ENCODE assay signal across 9 mouse cellular contexts in the genomic region with DNA sequence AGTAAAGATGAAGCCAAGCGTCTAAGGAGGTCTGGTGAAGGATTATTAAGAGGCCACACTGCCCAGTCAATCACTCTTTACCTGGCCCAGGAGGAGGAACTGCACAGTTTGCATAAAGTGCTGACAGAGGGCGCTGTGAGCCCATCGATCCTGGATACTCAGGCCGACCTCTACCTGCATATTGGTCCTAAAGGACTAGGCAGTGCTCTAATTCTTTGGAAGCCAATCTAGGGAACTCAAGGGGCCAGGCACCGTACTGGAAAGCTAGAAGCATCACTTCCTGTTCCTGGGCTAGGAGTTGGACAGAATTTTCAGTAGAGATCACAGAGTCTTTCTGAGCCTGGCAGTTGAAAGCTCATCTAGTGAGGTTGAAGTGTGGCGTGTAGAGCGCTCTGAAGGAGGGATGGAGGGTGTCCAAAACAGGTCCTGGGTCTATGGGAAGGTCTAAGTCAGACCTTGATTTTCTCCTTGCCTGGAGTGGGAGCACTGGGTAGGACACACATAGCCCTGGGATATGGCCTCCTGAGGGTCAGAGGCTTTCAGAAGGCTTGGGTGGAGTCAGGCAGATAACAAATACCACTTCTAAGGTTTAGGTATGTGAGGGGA. TPM values are rescaled to one million over a fixed set of nuclear protein-coding genes. Genes with fewer than 3 reads are reported as not detected.
DNase-seq lines count a peak whose midpoint lies in the region; ATAC-seq and TF ChIP-seq lines count a peak whose summit lies in the region.
"Had no signal": no experiment of that assay in that cellular context is flagged by ENCODE, and none has a peak within 500 bp of the region (broad histone marks: within the 10 kb centered on the region; RNA-seq: fewer than 3 reads in every experiment).

No protein-coding gene starts in this region.

- peak; percentile 47 for TF ChIP-seq POLR2A in embryonic fibroblast, embryonic 13.5 days (IDR thresholded peaks at IDR 0.05; ENCODE audit: low read depth, low read length)

- no peak for ATAC-seq in hindbrain, embryonic 13.5 days (ENCODE audit: low FRiP score)

- no peak overlapping the region for H3K4me3 ChIP-seq in embryonic fibroblast, embryonic 13.5 days (ENCODE audit: insufficient read depth, low read length)
- H3K4me3 ChIP-seq in hindbrain, embryonic 13.5 days: no peak overlapping the region
- H3K4me3 ChIP-seq: hindbrain, embryonic 15.5 days had no signal

- peak; percentile 39 for DNase-seq in right cerebral cortex, postnatal 4 days
- DNase-seq in right cerebral cortex, postnatal 14 days: no peak
- DNase-seq in adrenal gland, postnatal 14 days: peak; percentile 75
- peak; percentile 84 for DNase-seq in kidney, adult 18-20 months
- peak; percentile 88 for DNase-seq in lung, postnatal 25 days (ENCODE audit: low spot score)
- DNase-seq in thymus, postnatal 14 days: peak; percentile 72

- peaks cover 4% of the 10 kb centered on the region; the same call in 1 of the 2 replicates for H3K4me1 ChIP-seq in embryonic fibroblast, embryonic 13.5 days (ENCODE audit: control insufficient read depth, insufficient read depth, low read length)
- H3K4me1 ChIP-seq in hindbrain, embryonic 13.5 days (replicated peaks): peaks cover 38% of the 10 kb centered on the region

- H3K9me3 ChIP-seq in hindbrain, embryonic 13.5 days: no peaks in the 10 kb centered on the region
- H3K9me3 ChIP-seq: hindbrain, embryonic 15.5 days had no signal

- 25% methylated on average over 7 of the region's 7 CpGs for WGBS in hindbrain, embryonic 13.5 days

- H3K27me3 ChIP-seq in hindbrain, embryonic 13.5 days: peaks cover 7% of the 10 kb centered on the region; the same call in 1 of the 2 replicates
- H3K27me3 ChIP-seq: hindbrain, embryonic 15.5 days had no signal

- H3K4me2 ChIP-seq in hindbrain, embryonic 13.5 days: no peak overlapping the region

- H3K9ac ChIP-seq in hindbrain, embryonic 13.5 days: no peak overlapping the region
- H3K9ac ChIP-seq: hindbrain, embryonic 15.5 days had no signal

- H3K36me3 ChIP-seq in hindbrain, embryonic 13.5 days: peaks cover 16% of the 10 kb centered on the region

- peak; percentile 66; the same call in 1 of the 2 replicates for TF ChIP-seq CTCF in embryonic fibroblast, embryonic 13.5 days (IDR thresholded peaks at IDR 0.05; ENCODE audit: borderline replicate concordance, insufficient read depth, low read length)

- H3K27ac ChIP-seq in embryonic fibroblast, embryonic 13.5 days (ENCODE audit: insufficient read depth, low read length): no peak overlapping the region
- H3K27ac ChIP-seq in hindbrain, embryonic 13.5 days: no peak overlapping the region
- H3K27ac ChIP-seq: hindbrain, embryonic 15.5 days had no signal

RNA-seq across cellular contexts. Expression of a gene that starts 4.4 kb away (rescaled TPM):
- 1.4 and 3.2 TPM in 2 replicates for total RNA-seq in adrenal gland, postnatal 14 days (2021)
- polyA plus RNA-seq in embryonic fibroblast, embryonic 13.5 days (2011; ENCODE audit: insufficient read length, low read depth, missing spikeins): 14.2 and 24.2 TPM in 2 replicates
- polyA plus RNA-seq in hindbrain, embryonic 13.5 days (2015; fragmentation: Nextera tagmentation; extraction: Ambion mirVana): 64.3 and 68.1 TPM in 2 replicates

RNA-seq across cellular contexts. Expression of a gene that starts 4.8 kb away (rescaled TPM):
- total RNA-seq in adrenal gland, postnatal 14 days (2021): 95.0 and 110 TPM in 2 replicates
- polyA plus RNA-seq in embryonic fibroblast, embryonic 13.5 days (2011; ENCODE audit: insufficient read length, low read depth, missing spikeins): 265 and 289 TPM in 2 replicates
- 205 and 209 TPM in 2 replicates for polyA plus RNA-seq in hindbrain, embryonic 13.5 days (2015; fragmentation: Nextera tagmentation; extraction: Ambion mirVana)

RNA-seq across cellular contexts. Expression of a gene that starts 8.6 kb away (rescaled TPM):
- 107 and 116 TPM in 2 replicates for total RNA-seq in adrenal gland, postnatal 14 days (2021)
- polyA plus RNA-seq in embryonic fibroblast, embryonic 13.5 days (2011; ENCODE audit: insufficient read length, low read depth, missing spikeins): 47.2 and 51.3 TPM in 2 replicates
- 74.4 and 76.2 TPM in 2 replicates for polyA plus RNA-seq in hindbrain, embryonic 13.5 days (2015; fragmentation: Nextera tagmentation; extraction: Ambion mirVana)

RNA-seq across cellular contexts. Expression of a gene that starts 19.8 kb away (rescaled TPM):
- total RNA-seq in adrenal gland, postnatal 14 days (2021): 40.4 and 54.7 TPM in 2 replicates
- polyA plus RNA-seq in embryonic fibroblast, embryonic 13.5 days (2011; ENCODE audit: insufficient read length, low read depth, missing spikeins): 91.5 and 103 TPM in 2 replicates
- polyA plus RNA-seq in hindbrain, embryonic 13.5 days (2015; fragmentation: Nextera tagmentation; extraction: Ambion mirVana): 34.6 and 38.0 TPM in 2 replicates

RNA-seq across cellular contexts. Expression of a gene that starts 21.7 kb away (rescaled TPM):
- total RNA-seq in adrenal gland, postnatal 14 days (2021): 0.64 and 1.3 TPM in 2 replicates
- polyA plus RNA-seq in embryonic fibroblast, embryonic 13.5 days (2011; ENCODE audit: insufficient read length, low read depth, missing spikeins): 1.1 and 2.5 TPM in 2 replicates
- polyA plus RNA-seq in hindbrain, embryonic 13.5 days (2015; fragmentation: Nextera tagmentation; extraction: Ambion mirVana): 1.3 and 2.8 TPM in 2 replicates
